Mouse (Mus musculus) MEL (cell line): Measurements from ENCODE around the gene Edc3.

ENCODE experiments used
- CHD2 ChIP-seq: IDR thresholded peaks from 2 replicates; pipeline ENCODE4 v1.6.1; 2011; ENCODE audit warnings: low read length, improper control_type of control experiment
- CTCF ChIP-seq, 3 experiments: IDR thresholded peaks in 2 of 3; conservative IDR thresholded peaks in 1 of 3; 2 replicates each; pipeline ENCODE4 v1.5.1; 2011 to 2012; ENCODE audit warnings: low read length in 3 of 3, low read depth in 2 of 3, mild to moderate bottlenecking in 2 of 3, improper control_type of control experiment in 1 of 3, inconsistent platforms in 1 of 3, mixed read lengths in 1 of 3, moderate library complexity in 1 of 3; ENCODE audit not compliant: control insufficient read depth in 1 of 3, insufficient read depth in 1 of 3, poor library complexity in 1 of 3, severe bottlenecking in 1 of 3
- E2F4 ChIP-seq: IDR thresholded peaks from 2 replicates; pipeline ENCODE4 v1.6.1; 2011; ENCODE audit warnings: low read depth, low read length, improper control_type of control experiment, borderline replicate concordance
- GABPA ChIP-seq: IDR thresholded peaks from 2 replicates; pipeline ENCODE4 v1.6.1; 2012; ENCODE audit warnings: low read depth, mild to moderate bottlenecking, inconsistent platforms, low read length, improper control_type of control experiment, moderate library complexity
- JUND ChIP-seq: IDR thresholded peaks from 2 replicates; pipeline ENCODE4 v1.6.1; 2011; ENCODE audit warnings: low read depth, mild to moderate bottlenecking, improper control_type of control experiment, low read length
- KAT2A ChIP-seq: conservative IDR thresholded peaks from 2 replicates; pipeline ENCODE4 v1.6.1; 2012; ENCODE audit warnings: low read depth, low read length, improper control_type of control experiment, inconsistent platforms
- MAX ChIP-seq: IDR thresholded peaks from 2 replicates; pipeline ENCODE4 v1.6.1; 2011; ENCODE audit warnings: low read length, improper control_type of control experiment
- MEF2A ChIP-seq: IDR thresholded peaks from 2 replicates; pipeline ENCODE4 v1.6.1; 2014; ENCODE audit warnings: low read depth, mild to moderate bottlenecking, inconsistent platforms, low read length, improper control_type of control experiment; ENCODE audit not compliant: poor library complexity, insufficient replicate concordance, severe bottlenecking; ENCODE audit errors: extremely low read depth
- MYC ChIP-seq: IDR thresholded peaks from 2 replicates; pipeline ENCODE4 v1.6.1; 2011; ENCODE audit warnings: low read depth, mild to moderate bottlenecking, low read length, improper control_type of control experiment, moderate library complexity
- POLR2A ChIP-seq, 2 experiments: IDR thresholded peaks; 2 replicates each; pipeline ENCODE4 v1.6.1; 2011 to 2012; ENCODE audit warnings: low read length in 2 of 2, mild to moderate bottlenecking in 2 of 2, control low read depth in 1 of 2, improper control_type of control experiment in 1 of 2, low read depth in 1 of 2, moderate library complexity in 1 of 2; ENCODE audit not compliant: control insufficient read depth in 1 of 2, insufficient read depth in 1 of 2, poor library complexity in 1 of 2
- RCOR1 ChIP-seq: IDR thresholded peaks from 2 replicates; pipeline ENCODE4 v1.6.1; 2012; ENCODE audit warnings: low read depth, mild to moderate bottlenecking, inconsistent platforms, low read length, improper control_type of control experiment
- SMC3 ChIP-seq: IDR thresholded peaks from 2 replicates; pipeline ENCODE4 v1.6.1; 2011; ENCODE audit warnings: low read depth, low read length, improper control_type of control experiment

GRCm38 (mm10) chr9:57661552-57661951 is 46.8 kb upstream of the Edc3 start:
- no peak for TF ChIP-seq SMC3
- TF ChIP-seq CTCF (IDR thresholded peaks at IDR 0.05 in 2 of 3, conservative IDR thresholded peaks at IDR 0.05 in 1 of 3; ENCODE audit: control insufficient read depth in 1 of 3, insufficient read depth in 1 of 3, low read depth in 2 of 3, low read length in 3 of 3, poor library complexity in 1 of 3, severe bottlenecking in 1 of 3), result no peak
- no peak for TF ChIP-seq E2F4
- no peak for TF ChIP-seq MYC
- TF ChIP-seq MAX, result no peak
- TF ChIP-seq POLR2A (IDR thresholded peaks at IDR 0.05; ENCODE audit: control insufficient read depth in 1 of 2, insufficient read depth in 1 of 2, low read depth in 1 of 2, low read length in 2 of 2, poor library complexity in 1 of 2), result no peak
- no peak for TF ChIP-seq MEF2A
- no peak for TF ChIP-seq KAT2A
- no peak for TF ChIP-seq RCOR1
- TF ChIP-seq CHD2, result no peak
- no peak for TF ChIP-seq JUND
- no peak for TF ChIP-seq GABPA
